Mouse (Mus musculus): Measurements from ENCODE around the gene Grm7. TPM values are rescaled to one million over a fixed set of nuclear protein-coding genes. Genes with fewer than 3 reads are reported as not detected.

The Grm7 gene
- total and polyA plus RNA-seq, 2 experiments from 2014 or later = 0.03 TPM; not detected in 1

GRCm38 (mm10) chr6:111368551-111368950 is 723.2 kb downstream of the Grm7 start:
- no peak overlapping the region for H3K4me3 ChIP-seq (ENCODE audit: low read depth, low read length)
- H3K4me1 ChIP-seq (ENCODE audit: control insufficient read depth, insufficient read depth) = no peaks in the 10 kb centered on the region
- no peaks in the 10 kb centered on the region for H3K9me3 ChIP-seq (replicated peaks; ENCODE audit: control insufficient read depth, low read length)
- ATAC-seq (ENCODE audit: insufficient read depth, low read depth) = no peak
- H3K4me2 ChIP-seq (ENCODE audit: low read depth, low read length) = no peak overlapping the region
- H3K9ac ChIP-seq (replicated peaks; ENCODE audit: low read depth, low read length) = no peak overlapping the region
- WGBS = 72% methylated on average over 3 of the region's 3 CpGs
- no peaks in the 10 kb centered on the region for H3K36me3 ChIP-seq (replicated peaks; ENCODE audit: control insufficient read depth, insufficient read depth, low read length)
- no peak for DNase-seq (ENCODE audit: low spot score)
- no peak for TF ChIP-seq CTCF (IDR thresholded peaks at IDR 0.05; ENCODE audit: low read depth)
- TF ChIP-seq EP300 (IDR thresholded peaks at IDR 0.05; ENCODE audit: low read depth) = no peak
- no peaks in the 10 kb centered on the region for H3K27me3 ChIP-seq (ENCODE audit: control insufficient read depth, insufficient read depth, low read length)
- H3K27ac ChIP-seq (ENCODE audit: low read depth) = no peak overlapping the region

- 84% methylated on average over 2 of the region's 2 CpGs for WGBS
- Histone ChIP-seq H3K4me3 (ENCODE audit: low read depth, low read length) (no peak overlapping the region), H3K27ac (ENCODE audit: low read depth) (no peak overlapping the region), H3K9ac (replicated peaks; ENCODE audit: low read depth, low read length) (no peak overlapping the region), H3K36me3 (replicated peaks; ENCODE audit: control insufficient read depth, insufficient read depth, low read length) (no peaks in the 10 kb centered on the region), H3K27me3 (ENCODE audit: control insufficient read depth, insufficient read depth, low read length) (no peaks in the 10 kb centered on the region), H3K4me2 (ENCODE audit: low read depth, low read length) (no peak overlapping the region), H3K4me1 (ENCODE audit: control insufficient read depth, insufficient read depth) (no peaks in the 10 kb centered on the region), H3K9me3 (replicated peaks; ENCODE audit: control insufficient read depth, low read length) (no peaks in the 10 kb centered on the region)
- no peak for TF ChIP-seq CTCF (IDR thresholded peaks at IDR 0.05; ENCODE audit: low read depth)
- no peak for TF ChIP-seq EP300 (IDR thresholded peaks at IDR 0.05; ENCODE audit: low read depth)
- DNase-seq (ENCODE audit: low spot score) (no peak), ATAC-seq (ENCODE audit: insufficient read depth, low read depth) (no peak)
Measured at GRCm38 (mm10) chr6:111369013-111369412, 723.6 kb downstream of the Grm7 start.

- ATAC-seq (ENCODE audit: insufficient read depth, low read depth) = no peak
- Histone ChIP-seq H3K27ac (ENCODE audit: low read depth) (no peak overlapping the region), H3K27me3 (ENCODE audit: control insufficient read depth, insufficient read depth, low read length) (no peaks in the 10 kb centered on the region), H3K9ac (replicated peaks; ENCODE audit: low read depth, low read length) (no peak overlapping the region), H3K9me3 (replicated peaks; ENCODE audit: control insufficient read depth, low read length) (no peaks in the 10 kb centered on the region), H3K36me3 (replicated peaks; ENCODE audit: control insufficient read depth, insufficient read depth, low read length) (no peaks in the 10 kb centered on the region), H3K4me1 (ENCODE audit: control insufficient read depth, insufficient read depth) (no peaks in the 10 kb centered on the region), H3K4me3 (ENCODE audit: low read depth, low read length) (no peak overlapping the region), H3K4me2 (ENCODE audit: low read depth, low read length) (no peak overlapping the region)
- 22% methylated on average over 4 of the region's 4 CpGs for WGBS
- no peak for DNase-seq (ENCODE audit: low spot score)
- no peak for TF ChIP-seq EP300 (IDR thresholded peaks at IDR 0.05; ENCODE audit: low read depth)
- TF ChIP-seq CTCF (IDR thresholded peaks at IDR 0.05; ENCODE audit: low read depth) = no peak
Measured at GRCm38 (mm10) chr6:111371581-111372349, 726.4 kb downstream of the Grm7 start.

- DNase-seq (ENCODE audit: low spot score) = no peak
- no peak for TF ChIP-seq EP300 (IDR thresholded peaks at IDR 0.05; ENCODE audit: low read depth)
- no peak for TF ChIP-seq CTCF (IDR thresholded peaks at IDR 0.05; ENCODE audit: low read depth)
- H3K27me3 ChIP-seq (ENCODE audit: control insufficient read depth, insufficient read depth, low read length) = no peaks in the 10 kb centered on the region
- no peak overlapping the region for H3K27ac ChIP-seq (ENCODE audit: low read depth)
- H3K9me3 ChIP-seq (replicated peaks; ENCODE audit: control insufficient read depth, low read length) = no peaks in the 10 kb centered on the region
- no peak overlapping the region for H3K4me2 ChIP-seq (ENCODE audit: low read depth, low read length)
- 28% methylated on average over 11 of the region's 11 CpGs for WGBS
- H3K9ac ChIP-seq (replicated peaks; ENCODE audit: low read depth, low read length) = no peak overlapping the region
- no peak for ATAC-seq (ENCODE audit: insufficient read depth, low read depth)
- H3K4me3 ChIP-seq (ENCODE audit: low read depth, low read length) = no peak overlapping the region
- H3K36me3 ChIP-seq (replicated peaks; ENCODE audit: control insufficient read depth, insufficient read depth, low read length) = no peaks in the 10 kb centered on the region
- H3K4me1 ChIP-seq (ENCODE audit: control insufficient read depth, insufficient read depth) = no peaks in the 10 kb centered on the region
Measured at GRCm38 (mm10) chr6:111372626-111373380, 727.4 kb downstream of the Grm7 start.

GRCm38 (mm10) chr6:111380710-111381109 is 735.3 kb downstream of the Grm7 start:
- H3K4me1 ChIP-seq (ENCODE audit: control insufficient read depth, insufficient read depth) = no peaks in the 10 kb centered on the region
- H3K4me3 ChIP-seq (ENCODE audit: low read depth, low read length) = no peak overlapping the region
- no peaks in the 10 kb centered on the region for H3K27me3 ChIP-seq (ENCODE audit: control insufficient read depth, insufficient read depth, low read length)
- DNase-seq (ENCODE audit: low spot score) (no peak), ATAC-seq (ENCODE audit: insufficient read depth, low read depth) (no peak)
- H3K27ac ChIP-seq (ENCODE audit: low read depth) = no peak overlapping the region
- WGBS = 55% methylated on average over 2 of the region's 2 CpGs
- H3K36me3 ChIP-seq (replicated peaks; ENCODE audit: control insufficient read depth, insufficient read depth, low read length) = no peaks in the 10 kb centered on the region
- no peak overlapping the region for H3K9ac ChIP-seq (replicated peaks; ENCODE audit: low read depth, low read length)
- TF ChIP-seq EP300 (IDR thresholded peaks at IDR 0.05; ENCODE audit: low read depth) (no peak), CTCF (IDR thresholded peaks at IDR 0.05; ENCODE audit: low read depth) (no peak)
- H3K9me3 ChIP-seq (replicated peaks; ENCODE audit: control insufficient read depth, low read length) = no peaks in the 10 kb centered on the region
- no peak overlapping the region for H3K4me2 ChIP-seq (ENCODE audit: low read depth, low read length)
